Mouse (Mus musculus) midbrain, embryonic 15.5 days (tissue): Measurements from ENCODE around the gene Arsj. TPM values are rescaled to one million over a fixed set of nuclear protein-coding genes. Genes with fewer than 3 reads are reported as not detected.

Experiments used
- ATAC-seq: fragments of 200-750 bp; cut with Nextera tagmentation; replicated peaks from 2 replicates; pipeline ENCODE4 v1.8.0; 2017; ENCODE audit warnings: moderate TSS enrichment
- H3K27ac ChIP-seq: fragments of 300-500 bp; sonication (generic); 2 replicates; pipeline ENCODE4 v1.5.1; 2015; ENCODE audit warnings: mild to moderate bottlenecking, inconsistent platforms
- H3K27me3 ChIP-seq: fragments of 300-500 bp; sonication (generic); replicated peaks from 2 replicates; pipeline ENCODE4 v1.6.1; 2015; ENCODE audit warnings: inconsistent platforms
- H3K36me3 ChIP-seq: fragments of 300-500 bp; sonication (generic); replicated peaks from 2 replicates; pipeline ENCODE4 v1.6.1; 2015; ENCODE audit warnings: inconsistent platforms
- H3K4me1 ChIP-seq: fragments of 300-500 bp; sonication (generic); 2 replicates; pipeline ENCODE4 v1.6.1; 2015; ENCODE audit warnings: inconsistent platforms
- H3K4me2 ChIP-seq: fragments of 300-500 bp; sonication (generic); 2 replicates; pipeline ENCODE4 v1.6.1; 2015; ENCODE audit warnings: inconsistent platforms, mild to moderate bottlenecking, moderate library complexity
- H3K4me3 ChIP-seq: fragments of 300-500 bp; sonication (generic); 2 replicates; pipeline ENCODE4 v1.5.1; 2015; ENCODE audit warnings: mild to moderate bottlenecking, inconsistent platforms
- H3K9ac ChIP-seq: fragments of 300-500 bp; sonication (generic); 2 replicates; pipeline ENCODE4 v1.6.1; 2015; ENCODE audit warnings: mild to moderate bottlenecking, inconsistent platforms
- H3K9me3 ChIP-seq: fragments of 300-500 bp; sonication (generic); 2 replicates; pipeline ENCODE4 v1.6.1; 2016; ENCODE audit warnings: inconsistent platforms
- WGBS: fragments of 180-500 bp; shearing (Covaris S2); methylation state at CpG from one replicate; pipeline ENCODE4 v1.1.7; 2015; ENCODE audit warnings: mixed read lengths; 5-methylcytosine and 5-hydroxymethylcytosine counted together
- polyA plus RNA-seq: library from polyadenylated mRNA; unstranded; fragments of >200 nt; fragmentation: Nextera tagmentation; extraction: Ambion mirVana; gene quantifications from 2 replicates; pipeline ENCODE4 v1.2.1, GENCODE M21; 2015

The Arsj gene
- 0.27 and 0.39 TPM in 2 replicates for polyA plus RNA-seq

GRCm38 (mm10) chr3:126363568-126364505 lies at the start of gene Arsj:
Arsj (plus strand) TSS chr3:126363684.
- peak within 1 kb of the TSS; percentile 20 for H3K9ac ChIP-seq
- no peaks in the 10 kb centered on the region for H3K36me3 ChIP-seq
- H3K27ac ChIP-seq: no peak within 1 kb of the TSS
- H3K4me1 ChIP-seq: peaks cover 5% of the 10 kb centered on the region
- peak within 1 kb of the TSS; percentile 42 for H3K4me3 ChIP-seq
- no peaks in the 10 kb centered on the region for H3K9me3 ChIP-seq
- 0 out of 2 replicates have a peak, but pooled peaks cover 4% of the 10 kb centered on the region for H3K27me3 ChIP-seq
- 15% methylated on average over 41 of the region's 41 CpGs for WGBS
- H3K4me2 ChIP-seq: peak within 1 kb of the TSS; percentile 90
- peak; percentile 90 for ATAC-seq

GRCm38 (mm10) chr3:126324872-126325498 lies 38.5 kb upstream of the Arsj start:
- Histone ChIP-seq H3K4me1 (peaks cover 5% of the 10 kb centered on the region; the same call in 1 of the 2 replicates), H3K27ac (no peak overlapping the region), H3K4me2 (no peak overlapping the region), H3K4me3 (no peak overlapping the region), H3K36me3 (no peaks in the 10 kb centered on the region), H3K9me3 (no peaks in the 10 kb centered on the region), H3K27me3 (no peaks in the 10 kb centered on the region), H3K9ac (no peak overlapping the region)
- WGBS: 17% methylated on average over 4 of the region's 4 CpGs
- peak; percentile 73 for ATAC-seq

- H3K4me3 ChIP-seq: no peak overlapping the region
- no peak overlapping the region for H3K27ac ChIP-seq
- no peaks in the 10 kb centered on the region for H3K27me3 ChIP-seq
- peak; percentile 62; the same call in 1 of the 2 replicates for ATAC-seq
- H3K4me2 ChIP-seq: no peak overlapping the region
- 43% methylated on average over 4 of the region's 4 CpGs for WGBS
- H3K36me3 ChIP-seq: no peaks in the 10 kb centered on the region
- H3K4me1 ChIP-seq: peaks cover 5% of the 10 kb centered on the region; the same call in 1 of the 2 replicates
- H3K9ac ChIP-seq: no peak overlapping the region
- no peaks in the 10 kb centered on the region for H3K9me3 ChIP-seq
Observed at GRCm38 (mm10) chr3:126325891-126326627, 37.4 kb upstream of the Arsj start.

GRCm38 (mm10) chr3:126326628-126327325 lies 36.7 kb upstream of the Arsj start:
- no peak overlapping the region for H3K4me2 ChIP-seq
- peaks cover 5% of the 10 kb centered on the region; the same call in 1 of the 2 replicates for H3K4me1 ChIP-seq
- no peaks in the 10 kb centered on the region for H3K9me3 ChIP-seq
- no peak for ATAC-seq
- H3K36me3 ChIP-seq: no peaks in the 10 kb centered on the region
- WGBS: 87% methylated on average over 2 of the region's 2 CpGs
- H3K4me3 ChIP-seq: no peak overlapping the region
- no peak overlapping the region for H3K27ac ChIP-seq
- no peak overlapping the region for H3K9ac ChIP-seq
- no peaks in the 10 kb centered on the region for H3K27me3 ChIP-seq

DNA sequence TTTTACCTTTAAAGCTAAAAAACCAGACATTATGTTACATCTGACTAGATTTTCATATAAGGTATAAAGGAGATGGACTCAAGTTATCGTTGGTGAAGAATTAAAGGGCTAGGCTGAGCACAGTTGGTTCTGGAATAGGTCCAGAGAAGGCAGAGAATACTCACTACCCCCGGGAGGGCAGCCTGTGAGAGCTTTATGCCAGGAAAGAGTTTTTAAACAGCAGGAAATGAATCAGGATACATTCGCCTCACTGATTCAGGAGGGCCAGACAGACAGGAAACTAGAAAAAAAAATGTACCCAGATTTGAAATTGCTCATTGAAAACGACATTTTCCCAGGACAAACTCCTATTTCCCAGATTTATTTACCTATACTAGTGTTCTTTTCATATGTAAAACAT lies 28.2 kb upstream of the Arsj start:
- Histone ChIP-seq H3K36me3 (no peaks in the 10 kb centered on the region), H3K9me3 (no peaks in the 10 kb centered on the region), H3K4me2 (no peak overlapping the region), H3K27me3 (no peaks in the 10 kb centered on the region), H3K9ac (no peak overlapping the region), H3K27ac (no peak overlapping the region), H3K4me1 (no peaks in the 10 kb centered on the region), H3K4me3 (no peak overlapping the region)
- no peak for ATAC-seq
- WGBS: 68% methylated on average over 4 of the region's 4 CpGs

GRCm38 (mm10) chr3:126344745-126345144 lies 18.7 kb upstream of the Arsj start:
- no peak for ATAC-seq
- H3K36me3 ChIP-seq: no peaks in the 10 kb centered on the region
- H3K4me1 ChIP-seq: no peaks in the 10 kb centered on the region
- H3K27me3 ChIP-seq: no peaks in the 10 kb centered on the region
- no peak overlapping the region for H3K4me2 ChIP-seq
- no peak overlapping the region for H3K4me3 ChIP-seq
- 93% methylated on average over 1 of the region's 1 CpGs for WGBS
- no peaks in the 10 kb centered on the region for H3K9me3 ChIP-seq
- no peak overlapping the region for H3K9ac ChIP-seq
- H3K27ac ChIP-seq: no peak overlapping the region

GRCm38 (mm10) chr3:126359760-126360159 lies 3.7 kb upstream of the Arsj start:
- Histone ChIP-seq H3K4me1 (peaks cover 5% of the 10 kb centered on the region), H3K27ac (no peak overlapping the region), H3K36me3 (no peaks in the 10 kb centered on the region), H3K9me3 (no peaks in the 10 kb centered on the region), H3K4me2 (no peak overlapping the region), H3K4me3 (no peak overlapping the region), H3K27me3 (0 out of 2 replicates have a peak, but pooled peaks cover 4% of the 10 kb centered on the region), H3K9ac (no peak overlapping the region)
- WGBS: 54% methylated on average over 1 of the region's 1 CpGs
- no peak for ATAC-seq

DNA sequence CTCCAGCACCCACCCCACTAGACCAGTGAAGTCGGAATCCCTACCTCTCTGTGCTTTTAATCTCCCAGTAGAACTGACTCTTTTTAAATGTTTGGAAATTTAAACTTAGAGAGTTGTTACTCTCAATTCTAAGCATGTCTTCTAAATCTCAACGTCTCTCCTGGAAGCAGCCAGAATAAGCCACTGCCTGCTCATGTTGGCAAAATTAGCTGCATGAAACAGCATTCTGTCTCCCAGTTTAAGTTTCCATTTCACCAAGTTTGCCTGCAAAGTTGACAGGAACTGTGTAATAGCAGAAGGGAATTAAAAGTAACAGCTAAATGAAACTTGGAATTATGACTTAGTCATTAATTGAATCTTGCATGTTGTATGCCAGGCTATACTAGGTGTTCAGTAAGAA lies 1.1 kb upstream of the Arsj start:
- H3K27me3 ChIP-seq: 0 out of 2 replicates have a peak, but pooled peaks cover 4% of the 10 kb centered on the region
- no peaks in the 10 kb centered on the region for H3K36me3 ChIP-seq
- WGBS: 89% methylated on average over 2 of the region's 2 CpGs
- no peak overlapping the region for H3K27ac ChIP-seq
- H3K4me3 ChIP-seq: no peak overlapping the region
- no peak overlapping the region for H3K4me2 ChIP-seq
- no peaks in the 10 kb centered on the region for H3K9me3 ChIP-seq
- ATAC-seq: no peak
- H3K4me1 ChIP-seq: peaks cover 5% of the 10 kb centered on the region
- H3K9ac ChIP-seq: no peak overlapping the region

DNA sequence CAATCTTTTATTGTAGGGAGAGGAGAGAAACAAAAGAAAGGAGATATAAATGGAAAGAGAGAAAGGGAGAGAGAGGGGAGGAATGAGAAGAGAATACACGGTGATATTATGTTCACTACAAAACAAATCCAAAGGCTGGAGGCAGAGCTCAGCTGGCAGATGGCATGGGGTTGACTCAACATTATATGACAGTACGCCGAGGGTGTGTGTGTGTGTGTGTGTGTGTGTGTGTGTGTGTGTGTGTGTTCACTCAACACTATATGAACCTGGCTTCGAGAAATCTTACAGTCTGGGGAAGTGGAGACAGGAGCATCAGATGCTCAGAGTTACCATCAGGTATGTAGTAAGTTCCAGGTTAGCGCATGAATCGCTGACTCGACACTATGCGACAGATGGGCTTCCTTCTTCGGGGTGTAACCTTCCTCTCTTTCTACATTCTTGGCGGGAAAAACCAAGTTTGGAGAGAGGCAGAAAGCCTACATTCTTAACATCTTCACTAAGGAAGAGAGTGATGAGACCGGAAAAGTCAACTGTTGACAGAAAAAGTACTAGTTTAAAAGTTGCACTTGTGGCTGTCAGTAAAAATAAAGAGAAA lies 456 bp upstream of the Arsj start:
- peaks cover 5% of the 10 kb centered on the region for H3K4me1 ChIP-seq
- 86% methylated on average over 11 of the region's 11 CpGs for WGBS
- H3K4me2 ChIP-seq: peak overlapping the region; percentile 90
- ATAC-seq: no peak
- H3K9ac ChIP-seq: no peak overlapping the region
- 0 out of 2 replicates have a peak, but pooled peaks cover 4% of the 10 kb centered on the region for H3K27me3 ChIP-seq
- H3K36me3 ChIP-seq: no peaks in the 10 kb centered on the region
- no peak overlapping the region for H3K4me3 ChIP-seq
- no peak overlapping the region for H3K27ac ChIP-seq
- no peaks in the 10 kb centered on the region for H3K9me3 ChIP-seq

DNA sequence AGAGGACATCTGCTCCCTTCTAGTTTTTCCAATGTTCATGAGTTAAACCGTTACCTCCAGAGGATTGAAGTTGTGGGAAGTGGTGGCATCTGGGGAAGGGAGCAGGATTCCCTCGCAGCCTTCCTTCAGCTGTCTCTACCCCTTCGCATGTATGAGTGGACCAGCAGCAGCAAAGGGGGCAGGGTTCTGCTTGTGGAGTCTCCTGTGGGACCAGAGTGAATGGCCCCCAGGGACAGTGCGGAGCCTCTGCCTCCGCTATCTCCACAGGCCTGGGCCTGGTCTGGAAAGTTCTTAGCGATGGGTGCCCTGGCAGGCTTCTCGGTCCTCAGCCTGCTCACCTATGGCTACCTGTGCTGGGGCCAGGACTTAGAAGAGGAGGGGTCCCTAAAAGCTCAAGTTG lies 1.1 kb downstream of the Arsj start:
- 89% methylated on average over 7 of the region's 7 CpGs for WGBS
- Histone ChIP-seq H3K27ac (no peak overlapping the region), H3K4me2 (no peak overlapping the region), H3K9ac (no peak overlapping the region), H3K9me3 (no peaks in the 10 kb centered on the region), H3K27me3 (0 out of 2 replicates have a peak, but pooled peaks cover 4% of the 10 kb centered on the region), H3K36me3 (no peaks in the 10 kb centered on the region), H3K4me1 (peaks cover 5% of the 10 kb centered on the region), H3K4me3 (no peak overlapping the region)
- ATAC-seq: 0 out of 2 replicates have a peak, but pooled peaks have one; percentile 45

GRCm38 (mm10) chr3:126370571-126370970 lies 7.1 kb downstream of the Arsj start:
- Histone ChIP-seq H3K27me3 (no peaks in the 10 kb centered on the region), H3K36me3 (no peaks in the 10 kb centered on the region), H3K4me1 (no peaks in the 10 kb centered on the region), H3K4me3 (no peak overlapping the region), H3K4me2 (no peak overlapping the region), H3K9ac (no peak overlapping the region), H3K27ac (no peak overlapping the region), H3K9me3 (no peaks in the 10 kb centered on the region)
- no peak for ATAC-seq
